Mouse (Mus musculus) neural tube, postnatal 0 days (tissue): ENCODE measurements around the gene Sbp. TPM values are rescaled to one million over a fixed set of nuclear protein-coding genes. Genes with fewer than 3 reads are reported as not detected.

Experiments
- polyA plus RNA-seq: library from polyadenylated mRNA; unstranded; fragments of >200 nt; fragmentation: Nextera tagmentation; extraction: Ambion mirVana; gene quantifications from 2 replicates; pipeline ENCODE4 v1.2.1, GENCODE M21; 2015

Gene Sbp
- polyA plus RNA-seq, result not detected in 2 replicates

GRCm38 (mm10) chr17:23941372-23941771, at the start of gene Sbp:
Sbp (plus strand) TSS chr17:23941672.

GRCm38 (mm10) chr17:23917158-23917557, 24.3 kb upstream of the Sbp start, which contains the start of gene Dcpp3:
Dcpp3 (plus strand) TSS chr17:23917458.

GRCm38 (mm10) chr17:23955174-23955573, 13.7 kb downstream of the Sbp start, which contains the start of gene Sbpl:
Sbpl (minus strand) TSS chr17:23955274.

GRCm38 (mm10) chr17:23980297-23980909, 38.9 kb downstream of the Sbp start, which contains the start of gene Prss30:
Prss30 (minus strand) TSS chr17:23980566.

Other genes with a start within 250 kb of the Sbp start
- gene 1520401A03Rik, start 218.9 kb upstream of the Sbp start, polyA plus RNA-seq, result 0.19 TPM in 1 of 2 replicates, not detected in the other
- 14.5 and 16.2 TPM in 2 replicates for gene Pkmyt1, start 215.3 kb upstream of the Sbp start, polyA plus RNA-seq
- gene Paqr4, start 200.8 kb upstream of the Sbp start, polyA plus RNA-seq, result 64.8 and 68.8 TPM in 2 replicates
- 1.2 and 1.6 TPM in 2 replicates for gene Kremen2, start 195.8 kb upstream of the Sbp start, polyA plus RNA-seq
- gene Flywch1, start 170.1 kb upstream of the Sbp start, polyA plus RNA-seq, result 162 and 181 TPM in 2 replicates
- 111 and 120 TPM in 2 replicates for gene Flywch2, start 155.6 kb upstream of the Sbp start, polyA plus RNA-seq
- gene Srrm2, start 151.1 kb upstream of the Sbp start, polyA plus RNA-seq, result 455 and 462 TPM in 2 replicates
- 1,482 and 1,529 TPM in 2 replicates for gene Elob, start 112.5 kb upstream of the Sbp start, polyA plus RNA-seq
- gene Prss33, start 105.6 kb upstream of the Sbp start, polyA plus RNA-seq, result not detected in 2 replicates
- gene Prss32, start 97.8 kb upstream of the Sbp start, polyA plus RNA-seq, result 0.12 TPM in 1 of 2 replicates, not detected in the other
- 0.86 and 1.6 TPM in 2 replicates for gene Prss41, start 97.5 kb upstream of the Sbp start, polyA plus RNA-seq
- not detected in 2 replicates for gene Prss21, start 73.6 kb upstream of the Sbp start, polyA plus RNA-seq
- not detected in 2 replicates for gene Dcpp1, start 60.8 kb upstream of the Sbp start, polyA plus RNA-seq
- gene Dcpp2, start 60.8 kb upstream of the Sbp start, polyA plus RNA-seq, result not detected in 2 replicates
- not detected in 2 replicates for gene Dcpp3, start 24.2 kb upstream of the Sbp start, polyA plus RNA-seq
- gene Sbpl, start 13.6 kb downstream of the Sbp start, polyA plus RNA-seq, result not detected in 2 replicates
- gene Prss30, start 38.9 kb downstream of the Sbp start, polyA plus RNA-seq, result not detected in 2 replicates
- gene Prss22, start 56.4 kb downstream of the Sbp start, polyA plus RNA-seq, result not detected in 2 replicates
- 0.15 TPM in 1 of 2 replicates, not detected in the other for gene Prss27, start 96.5 kb downstream of the Sbp start, polyA plus RNA-seq
- 89.6 and 92.0 TPM in 2 replicates for gene Kctd5, start 131.8 kb downstream of the Sbp start, polyA plus RNA-seq
- 59.2 and 60.0 TPM in 2 replicates for gene Pdpk1, start 209.3 kb downstream of the Sbp start, polyA plus RNA-seq
- 39.4 and 44.0 TPM in 2 replicates for gene Amdhd2, start 222.1 kb downstream of the Sbp start, polyA plus RNA-seq
- gene Atp6v0c, start 228.0 kb downstream of the Sbp start, polyA plus RNA-seq, result 2,504 and 2,539 TPM in 2 replicates